Mouse (Mus musculus) heart, postnatal 36 days (tissue): ENCODE data around the gene Unc5b. TPM values are rescaled to one million over a fixed set of nuclear protein-coding genes. Genes with fewer than 3 reads are reported as not detected.

Experiments used
- DNase-seq, 2 experiments: peaks; one replicate each; pipeline ENCODE4 v3.0.0; 2021 to 2022
- intact Hi-C: fragments of 180-260 bp; cut with DNase I; formaldehyde crosslinking; loops from one replicate; pipeline ENCODE4 v1.15.1; 2025
- total RNA-seq, 2 experiments: library from RNA; stranded (reverse); gene quantifications; 2 replicates each; pipeline ENCODE4 v1.2.3; 2021

The Unc5b gene
- total RNA-seq, 2 experiments from 2014 or later, result 14.5 to 14.7 TPM

GRCm38 (mm10) chr10:60821736-60822358 lies 9.5 kb downstream of the Unc5b start:
- DNase-seq, result no peak
- intact Hi-C loops, result no loop called here

GRCm38 (mm10) chr10:60821311-60821710 lies 10.1 kb downstream of the Unc5b start:
- no peak for DNase-seq

GRCm38 (mm10) chr10:60820552-60820951 lies 10.8 kb downstream of the Unc5b start:
- intact Hi-C loops, result no loop called here
- no peak for DNase-seq

More at GRCm38 (mm10) chr10:60821311-60821710, 10.1 kb downstream of the Unc5b start:
- intact Hi-C loops, result no loop called here

GRCm38 (mm10) chr10:60819654-60820192 lies 11.7 kb downstream of the Unc5b start:
- no peak for DNase-seq
- intact Hi-C loops, result no loop called here

- DNase-seq, result no peak
- intact Hi-C loops, result no loop called here
Observed at GRCm38 (mm10) chr10:60819179-60819578, 12.2 kb downstream of the Unc5b start.

- intact Hi-C loops, result no loop called here
- DNase-seq, result no peak
Observed at GRCm38 (mm10) chr10:60818708-60819107, 12.7 kb downstream of the Unc5b start.

- intact Hi-C loops, result no loop called here
Observed at GRCm38 (mm10) chr10:60817868-60818267, 13.5 kb downstream of the Unc5b start.

GRCm38 (mm10) chr10:60816872-60817648 lies 14.3 kb downstream of the Unc5b start:
- DNase-seq, result peak; percentile 65 to 73
- intact Hi-C loops, result no loop called here

More at GRCm38 (mm10) chr10:60817868-60818267, 13.5 kb downstream of the Unc5b start:
- DNase-seq, result no peak

- intact Hi-C loops, result no loop called here
- DNase-seq, result no peak
Observed at GRCm38 (mm10) chr10:60815855-60816254, 15.5 kb downstream of the Unc5b start.

- no peak for DNase-seq
- intact Hi-C loops, result no loop called here
Observed at GRCm38 (mm10) chr10:60815059-60815458, 16.3 kb downstream of the Unc5b start.

GRCm38 (mm10) chr10:60814444-60815057 lies 16.8 kb downstream of the Unc5b start:
- peak in 1 of 2 experiments; percentile 56 for DNase-seq
- intact Hi-C loops, result no loop called here

- DNase-seq, result no peak
- intact Hi-C loops, result no loop called here
Observed at GRCm38 (mm10) chr10:60813606-60814005, 17.8 kb downstream of the Unc5b start.

- intact Hi-C loops, result no loop called here
- DNase-seq, result no peak
Observed at GRCm38 (mm10) chr10:60811792-60812525, 19.4 kb downstream of the Unc5b start.

GRCm38 (mm10) chr10:60808447-60808846 lies 22.9 kb downstream of the Unc5b start:
- intact Hi-C loops, result loop anchor here (2.0 kb wide), 2 partner anchors 16 to 22 kb away; partner anchors contain the start of gene Unc5b
- no peak for DNase-seq

GRCm38 (mm10) chr10:60807531-60808185 lies 23.7 kb downstream of the Unc5b start:
- DNase-seq, result peak; percentile 74 to 78
- intact Hi-C loops, result loop anchor here (2.0 kb wide), 2 partner anchors 15 to 23 kb away; partner anchors contain the start of gene Unc5b

GRCm38 (mm10) chr10:60806207-60806538 lies 25.2 kb downstream of the Unc5b start:
- intact Hi-C loops, result no loop called here
- no peak for DNase-seq

GRCm38 (mm10) chr10:60805436-60806206 lies 25.8 kb downstream of the Unc5b start:
- peak in 1 of 2 experiments; percentile 40 for DNase-seq
- intact Hi-C loops, result no loop called here

- DNase-seq, result no peak
- intact Hi-C loops, result no loop called here
Observed at GRCm38 (mm10) chr10:60804865-60805264, 26.5 kb downstream of the Unc5b start.

- intact Hi-C loops, result no loop called here
- DNase-seq, result no peak
Observed at GRCm38 (mm10) chr10:60803971-60804370, 27.4 kb downstream of the Unc5b start.
